Mouse (Mus musculus): ENCODE measurements around the gene Negr1. TPM values are rescaled to one million over a fixed set of nuclear protein-coding genes. Genes with fewer than 3 reads are reported as not detected.

Gene Negr1
- polyA plus RNA-seq, 1 experiment from 2014 or later = 18.3 TPM

GRCm38 (mm10) chr3:157108156-157108555 lies 546.6 kb downstream of the Negr1 start:
- no peak for ATAC-seq (ENCODE audit: low read depth)

GRCm38 (mm10) chr3:157109308-157109707 lies 547.7 kb downstream of the Negr1 start:
- Histone ChIP-seq H3K36me3 (no peaks in the 10 kb centered on the region), H3K9me3 (no peaks in the 10 kb centered on the region), H3K4me1 (replicated peaks) (no peaks in the 10 kb centered on the region), H3K9ac (no peak overlapping the region), H3K4me2 (no peak overlapping the region), H3K27ac (replicated peaks) (no peak overlapping the region), H3K4me3 (no peak overlapping the region), H3K27me3 (no peaks in the 10 kb centered on the region)
- peak; percentile 71 for ATAC-seq (ENCODE audit: low read depth)

More at GRCm38 (mm10) chr3:157108156-157108555, 546.6 kb downstream of the Negr1 start:
- H3K4me2 ChIP-seq = no peak overlapping the region
- no peaks in the 10 kb centered on the region for H3K36me3 ChIP-seq
- no peak overlapping the region for H3K27ac ChIP-seq (replicated peaks)
- WGBS = 92% methylated on average over 2 of the region's 2 CpGs
- H3K27me3 ChIP-seq = no peaks in the 10 kb centered on the region
- H3K4me3 ChIP-seq = no peak overlapping the region
- H3K9me3 ChIP-seq = no peaks in the 10 kb centered on the region
- no peaks in the 10 kb centered on the region for H3K4me1 ChIP-seq (replicated peaks)
- no peak overlapping the region for H3K9ac ChIP-seq

DNA sequence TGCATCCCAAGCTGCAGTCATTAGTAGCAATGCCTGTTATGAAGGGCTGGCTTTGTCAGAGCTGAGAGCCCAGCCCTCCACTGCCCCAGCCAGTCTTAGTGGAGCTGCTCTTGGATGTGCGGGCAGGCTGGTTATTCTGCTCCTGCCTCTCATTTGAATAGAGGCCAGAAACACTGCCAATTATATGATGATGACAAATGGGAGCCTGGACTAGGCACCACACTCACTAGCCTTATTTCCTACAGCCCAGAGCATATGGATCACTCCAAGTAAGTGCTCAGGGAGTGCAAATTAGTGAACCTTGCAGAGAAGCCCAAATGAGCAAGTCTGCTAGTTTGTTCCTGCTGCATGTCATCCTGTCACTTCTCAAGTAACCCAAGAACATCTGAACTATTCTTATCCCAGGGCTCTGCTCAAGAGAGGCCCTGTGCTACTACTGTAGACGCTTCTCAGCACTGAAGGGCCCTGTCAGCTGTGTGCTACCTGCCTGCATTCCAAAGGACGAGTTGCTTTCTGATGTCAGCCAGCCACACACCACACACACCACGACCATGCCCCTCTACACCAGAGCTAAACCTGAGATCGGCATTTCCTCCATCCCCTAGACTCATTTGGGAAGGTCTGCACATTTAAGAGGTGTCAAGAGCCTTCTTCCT lies 553.6 kb downstream of the Negr1 start:
- no peaks in the 10 kb centered on the region for H3K36me3 ChIP-seq
- no peak overlapping the region for H3K4me3 ChIP-seq
- no peak for ATAC-seq (ENCODE audit: low read depth)
- WGBS = 59% methylated on average over 5 of the region's 5 CpGs
- H3K9me3 ChIP-seq = no peaks in the 10 kb centered on the region
- no peak overlapping the region for H3K9ac ChIP-seq
- H3K4me1 ChIP-seq (replicated peaks) = 0 out of 2 replicates have a peak, but pooled peaks cover 6% of the 10 kb centered on the region
- H3K27me3 ChIP-seq = no peaks in the 10 kb centered on the region
- no peak overlapping the region for H3K4me2 ChIP-seq
- no peak overlapping the region for H3K27ac ChIP-seq (replicated peaks)

GRCm38 (mm10) chr3:157116024-157116423 lies 554.4 kb downstream of the Negr1 start:
- no peak overlapping the region for H3K9ac ChIP-seq
- H3K9me3 ChIP-seq = no peaks in the 10 kb centered on the region
- no peaks in the 10 kb centered on the region for H3K36me3 ChIP-seq
- no peak for ATAC-seq (ENCODE audit: low read depth)
- 0 out of 2 replicates have a peak, but pooled peaks cover 6% of the 10 kb centered on the region for H3K4me1 ChIP-seq (replicated peaks)
- H3K4me3 ChIP-seq = no peak overlapping the region
- H3K4me2 ChIP-seq = no peak overlapping the region
- H3K27ac ChIP-seq (replicated peaks) = no peak overlapping the region
- WGBS = 94% methylated on average over 1 of the region's 1 CpGs
- H3K27me3 ChIP-seq = no peaks in the 10 kb centered on the region

GRCm38 (mm10) chr3:157119916-157120315 lies 558.3 kb downstream of the Negr1 start:
- Histone ChIP-seq H3K4me1 (replicated peaks) (0 out of 2 replicates have a peak, but pooled peaks cover 5% of the 10 kb centered on the region), H3K36me3 (no peaks in the 10 kb centered on the region), H3K27me3 (no peaks in the 10 kb centered on the region), H3K9ac (no peak overlapping the region), H3K9me3 (no peaks in the 10 kb centered on the region), H3K4me2 (no peak overlapping the region), H3K27ac (replicated peaks) (no peak overlapping the region), H3K4me3 (no peak overlapping the region)
- WGBS = 42% methylated on average over 2 of the region's 2 CpGs
- no peak for ATAC-seq (ENCODE audit: low read depth)

DNA sequence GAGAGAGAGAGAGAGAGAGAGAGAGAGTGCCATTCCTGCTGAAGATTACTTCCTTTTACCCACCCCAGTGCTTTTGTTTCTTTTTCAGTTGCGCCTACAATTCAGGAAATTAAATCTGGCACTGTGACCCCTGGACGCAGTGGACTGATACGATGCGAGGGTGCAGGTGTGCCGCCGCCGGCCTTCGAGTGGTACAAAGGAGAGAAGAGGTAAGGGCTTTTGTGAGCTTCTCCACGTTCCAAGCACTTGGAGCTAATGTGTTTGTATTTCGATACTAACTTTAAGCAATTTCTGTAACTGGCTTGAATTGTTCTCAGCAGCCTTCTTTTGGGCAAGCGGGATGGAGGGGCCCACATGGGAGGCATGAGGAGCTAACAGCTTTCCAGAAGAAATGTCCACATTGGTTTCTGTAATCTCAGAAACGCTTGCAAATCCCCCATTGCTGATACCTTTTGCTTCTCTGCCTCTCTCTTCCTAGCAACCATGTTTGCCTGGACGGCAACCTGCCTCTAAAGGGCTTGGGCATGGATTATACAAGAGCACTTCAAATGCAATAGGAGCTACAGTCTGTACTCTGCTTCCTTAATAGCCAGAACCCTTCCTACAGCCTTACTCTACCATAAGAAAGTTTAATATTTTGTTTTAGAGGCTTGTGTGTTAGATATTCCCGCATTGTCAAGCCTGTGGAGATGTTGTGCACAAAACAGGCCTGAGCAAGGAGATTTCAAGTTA lies 584.7 kb downstream of the Negr1 start:
- 91% methylated on average over 14 of the region's 14 CpGs for WGBS
- Histone ChIP-seq H3K4me3 (no peak overlapping the region), H3K27ac (replicated peaks) (no peak overlapping the region), H3K4me1 (replicated peaks) (no peaks in the 10 kb centered on the region), H3K27me3 (no peaks in the 10 kb centered on the region), H3K36me3 (no peaks in the 10 kb centered on the region), H3K9ac (no peak overlapping the region), H3K9me3 (no peaks in the 10 kb centered on the region), H3K4me2 (no peak overlapping the region)
- no peak for ATAC-seq (ENCODE audit: low read depth)

DNA sequence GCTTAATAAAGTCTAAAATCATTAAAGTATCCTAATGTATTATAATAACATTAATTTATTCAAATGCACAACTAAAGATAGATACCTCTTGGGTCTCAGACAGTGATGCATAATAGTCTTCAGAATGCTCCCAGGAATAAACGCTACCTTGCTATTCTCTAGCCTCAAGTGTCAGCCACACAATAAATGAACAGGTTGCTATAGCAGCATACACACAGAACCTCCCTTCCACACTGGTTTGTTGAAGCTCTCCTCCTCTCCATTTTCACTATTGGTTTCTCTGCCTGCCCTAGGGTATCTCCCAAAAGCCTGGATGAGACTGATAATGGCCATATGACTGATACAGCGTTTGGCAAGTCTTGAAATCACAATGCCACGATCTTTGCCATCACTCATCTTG lies 593.3 kb downstream of the Negr1 start:
- Histone ChIP-seq H3K36me3 (no peaks in the 10 kb centered on the region), H3K4me2 (no peak overlapping the region), H3K27me3 (no peaks in the 10 kb centered on the region), H3K27ac (replicated peaks) (no peak overlapping the region), H3K4me3 (no peak overlapping the region), H3K9me3 (no peaks in the 10 kb centered on the region), H3K4me1 (replicated peaks) (no peaks in the 10 kb centered on the region), H3K9ac (no peak overlapping the region)
- 85% methylated on average over 3 of the region's 3 CpGs for WGBS
- ATAC-seq (ENCODE audit: low read depth) = no peak

- Histone ChIP-seq H3K27me3 (no peaks in the 10 kb centered on the region), H3K27ac (replicated peaks) (no peak overlapping the region)
Measured at GRCm38 (mm10) chr3:157155513-157155912, 593.9 kb downstream of the Negr1 start.

DNA sequence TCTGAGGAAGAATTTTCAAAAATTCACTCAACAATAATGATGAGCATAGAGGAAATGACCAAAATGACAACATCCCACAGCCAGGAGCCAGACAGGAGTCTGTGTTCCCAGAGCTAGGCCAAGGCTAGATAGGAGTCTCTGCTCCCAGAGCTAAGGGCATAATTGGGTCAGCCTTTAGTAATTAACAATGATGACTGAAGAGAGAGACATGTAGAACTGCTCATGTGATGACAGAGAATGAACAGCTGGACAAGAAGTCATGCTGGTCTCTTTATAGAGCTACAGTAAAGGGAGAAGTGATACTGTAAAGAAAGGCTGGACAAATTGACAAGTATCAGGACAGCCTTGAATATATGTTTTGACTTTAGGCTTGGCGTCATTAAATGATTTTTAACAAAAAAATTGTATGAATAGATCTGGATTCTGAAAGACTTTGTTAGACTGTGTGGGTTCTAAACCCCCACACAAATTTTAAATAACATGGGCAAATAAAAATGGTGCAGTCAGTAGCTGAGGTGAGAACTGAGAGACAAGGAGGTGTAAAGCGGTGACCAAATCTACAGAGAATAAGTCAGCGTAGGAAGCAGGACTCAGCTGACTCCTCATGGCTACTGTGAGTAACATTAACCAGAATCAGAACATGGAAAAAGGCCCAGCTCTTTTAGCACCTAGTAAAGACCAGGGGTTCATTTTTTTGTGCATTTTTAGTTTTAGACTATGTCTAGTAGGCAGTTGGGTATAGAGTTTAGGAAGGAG lies 603.4 kb downstream of the Negr1 start:
- WGBS = 98% methylated on average over 3 of the region's 3 CpGs

More at GRCm38 (mm10) chr3:157155513-157155912, 593.9 kb downstream of the Negr1 start:
- Histone ChIP-seq H3K36me3 (no peaks in the 10 kb centered on the region), H3K9me3 (no peaks in the 10 kb centered on the region), H3K9ac (no peak overlapping the region), H3K4me1 (replicated peaks) (no peaks in the 10 kb centered on the region), H3K4me2 (no peak overlapping the region), H3K4me3 (no peak overlapping the region)
- ATAC-seq (ENCODE audit: low read depth) = no peak

GRCm38 (mm10) chr3:157181975-157182374 lies 620.4 kb downstream of the Negr1 start:
- Histone ChIP-seq H3K4me3 (no peak overlapping the region), H3K27me3 (no peaks in the 10 kb centered on the region), H3K9me3 (no peaks in the 10 kb centered on the region), H3K9ac (no peak overlapping the region), H3K4me1 (replicated peaks) (peaks cover 7% of the 10 kb centered on the region; the same call in 1 of the 2 replicates), H3K4me2 (no peak overlapping the region), H3K27ac (replicated peaks) (no peak overlapping the region), H3K36me3 (no peaks in the 10 kb centered on the region)
- no peak for ATAC-seq (ENCODE audit: low read depth)
- WGBS = 81% methylated on average over 2 of the region's 2 CpGs

More for the DNA sequence above, 603.4 kb downstream of the Negr1 start:
- Histone ChIP-seq H3K9ac (no peak overlapping the region), H3K9me3 (no peaks in the 10 kb centered on the region), H3K36me3 (no peaks in the 10 kb centered on the region), H3K4me1 (replicated peaks) (no peaks in the 10 kb centered on the region), H3K27me3 (no peaks in the 10 kb centered on the region), H3K4me3 (no peak overlapping the region), H3K27ac (replicated peaks) (no peak overlapping the region), H3K4me2 (no peak overlapping the region)
- no peak for ATAC-seq (ENCODE audit: low read depth)

DNA sequence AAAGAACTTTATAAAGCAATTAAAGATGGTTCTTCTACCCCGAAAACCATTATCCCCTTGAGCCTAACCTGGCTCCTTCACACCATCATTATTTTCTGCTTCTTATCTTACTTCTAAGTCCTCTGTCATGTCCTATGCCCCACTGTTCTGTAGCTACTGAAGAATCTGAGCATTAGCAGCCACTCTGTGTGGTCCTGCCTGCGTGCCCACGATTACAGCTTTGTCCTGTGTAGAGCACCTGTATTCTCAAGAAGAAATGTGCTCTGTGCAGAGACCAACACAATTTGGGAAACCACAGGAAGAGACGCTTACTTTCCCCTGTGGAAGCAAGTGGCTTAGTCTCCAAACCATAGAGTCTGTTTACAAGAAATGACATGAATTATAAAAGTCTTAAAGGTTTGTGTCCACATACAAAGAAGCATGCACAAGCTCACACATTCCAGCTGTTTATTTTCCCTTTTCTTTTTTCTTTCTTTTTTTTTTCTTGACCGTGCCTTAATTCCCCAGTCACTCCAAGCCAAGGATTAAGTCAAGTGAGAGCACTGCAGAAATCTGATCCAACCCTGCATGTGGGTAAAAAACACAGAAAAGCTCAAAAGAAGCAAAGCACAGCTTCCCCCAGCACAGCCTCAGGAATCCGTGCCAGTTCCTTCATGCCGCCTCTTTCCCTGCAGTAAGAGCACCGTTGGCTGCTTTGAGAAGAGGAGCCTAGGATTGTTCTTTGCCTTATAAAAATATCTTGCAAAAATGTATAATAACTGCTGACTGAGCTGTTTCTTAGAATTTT lies 627.5 kb downstream of the Negr1 start:
- H3K27ac ChIP-seq (replicated peaks) = no peak overlapping the region
- ATAC-seq (ENCODE audit: low read depth) = no peak

More for the DNA sequence above, 627.5 kb downstream of the Negr1 start:
- WGBS = 68% methylated on average over 8 of the region's 8 CpGs
- no peaks in the 10 kb centered on the region for H3K9me3 ChIP-seq
- no peaks in the 10 kb centered on the region for H3K27me3 ChIP-seq
- H3K9ac ChIP-seq = no peak overlapping the region
- no peak overlapping the region for H3K4me2 ChIP-seq
- no peak overlapping the region for H3K4me3 ChIP-seq
- H3K4me1 ChIP-seq (replicated peaks) = 0 out of 2 replicates have a peak, but pooled peaks cover 5% of the 10 kb centered on the region
- no peaks in the 10 kb centered on the region for H3K36me3 ChIP-seq

Measured in neural tube, embryonic 13.5 days (tissue).